Mouse (Mus musculus) midbrain, embryonic 15.5 days (tissue): Measurements from ENCODE around the gene Dennd1a. TPM values are rescaled to one million over a fixed set of nuclear protein-coding genes. Genes with fewer than 3 reads are reported as not detected.

Experiments used
- microRNA-seq: library from miRNA; unstranded; fragments of <30 nt; microRNA quantifications from one replicate; pipeline ENCODE4, GENCODE M21; 2016
- polyA plus RNA-seq: library from polyadenylated mRNA; unstranded; fragments of >200 nt; fragmentation: Nextera tagmentation; extraction: Ambion mirVana; gene quantifications from 2 replicates; pipeline ENCODE4 v1.2.1, GENCODE M21; 2015

The Dennd1a gene
- polyA plus RNA-seq, 1 experiment from 2014 or later: 26.1 TPM

Small RNA genes within 50 kb of the gene (microRNA-seq; reads per million reads assigned to microRNA genes)
- gene Gm44455: not detected

Other genes with a start within 250 kb of the Dennd1a start
- gene Lhx2, start 51.9 kb upstream of the Dennd1a start, polyA plus RNA-seq: 47.3 and 58.4 TPM in 2 replicates
- gene Nek6, start 224.3 kb upstream of the Dennd1a start, polyA plus RNA-seq: 56.0 and 66.1 TPM in 2 replicates